Mouse (Mus musculus) brown adipose tissue, adult 24 weeks (tissue): ENCODE data around the gene Tbc1d21. TPM values are rescaled to one million over a fixed set of nuclear protein-coding genes. Genes with fewer than 3 reads are reported as not detected.

Source experiments
- H3K27ac ChIP-seq: fragments of 200-500 bp; replicated peaks from 2 replicates; pipeline ENCODE4 v1.5.1; 2012; ENCODE audit warnings: low read depth, mild to moderate bottlenecking, low read length
- H3K4me1 ChIP-seq: fragments of 200-500 bp; 2 replicates; pipeline ENCODE4 v1.6.1; 2012; ENCODE audit warnings: low read length, mixed read lengths; ENCODE audit not compliant: control insufficient read depth, insufficient read depth, insufficient read length
- H3K4me3 ChIP-seq: fragments of 200-500 bp; 2 replicates; pipeline ENCODE4 v1.5.1; 2012; ENCODE audit warnings: low read depth, mild to moderate bottlenecking, low read length, moderate library complexity; ENCODE audit not compliant: insufficient read depth
- polyA plus RNA-seq: library from polyadenylated mRNA; stranded (reverse); fragments of >200 nt; gene quantifications from 2 replicates; pipeline ENCODE4 v1.2.4, GENCODE M21; 2012; ENCODE audit not compliant: missing spikeins, insufficient read depth, insufficient read length

Gene Tbc1d21
- polyA plus RNA-seq, 1 experiment, result not detected

DNA sequence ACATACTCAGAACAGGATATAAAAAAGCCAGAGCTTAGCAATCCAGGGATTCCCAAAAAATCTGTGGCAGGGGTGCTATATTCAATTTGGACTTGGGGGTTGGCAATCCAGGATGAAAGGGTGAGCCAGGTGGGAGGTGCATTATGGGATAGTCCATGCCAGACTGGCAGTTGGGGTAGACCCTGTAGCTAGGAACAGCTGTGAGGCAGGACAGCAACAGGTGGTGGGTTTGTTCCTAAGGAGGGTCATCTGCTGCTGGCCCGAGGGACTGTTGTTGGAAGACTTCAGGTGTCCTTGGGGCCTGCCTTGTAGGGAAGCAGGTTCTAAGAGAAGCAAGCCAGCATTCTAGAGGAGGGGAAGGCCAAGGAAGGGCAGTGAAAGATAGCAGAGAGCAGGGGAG is 8.9 kb downstream of the Tbc1d21 start:
- H3K4me1 ChIP-seq, result no peaks in the 10 kb centered on the region
- H3K27ac ChIP-seq, result no peak overlapping the region
- no peak overlapping the region for H3K4me3 ChIP-seq

DNA sequence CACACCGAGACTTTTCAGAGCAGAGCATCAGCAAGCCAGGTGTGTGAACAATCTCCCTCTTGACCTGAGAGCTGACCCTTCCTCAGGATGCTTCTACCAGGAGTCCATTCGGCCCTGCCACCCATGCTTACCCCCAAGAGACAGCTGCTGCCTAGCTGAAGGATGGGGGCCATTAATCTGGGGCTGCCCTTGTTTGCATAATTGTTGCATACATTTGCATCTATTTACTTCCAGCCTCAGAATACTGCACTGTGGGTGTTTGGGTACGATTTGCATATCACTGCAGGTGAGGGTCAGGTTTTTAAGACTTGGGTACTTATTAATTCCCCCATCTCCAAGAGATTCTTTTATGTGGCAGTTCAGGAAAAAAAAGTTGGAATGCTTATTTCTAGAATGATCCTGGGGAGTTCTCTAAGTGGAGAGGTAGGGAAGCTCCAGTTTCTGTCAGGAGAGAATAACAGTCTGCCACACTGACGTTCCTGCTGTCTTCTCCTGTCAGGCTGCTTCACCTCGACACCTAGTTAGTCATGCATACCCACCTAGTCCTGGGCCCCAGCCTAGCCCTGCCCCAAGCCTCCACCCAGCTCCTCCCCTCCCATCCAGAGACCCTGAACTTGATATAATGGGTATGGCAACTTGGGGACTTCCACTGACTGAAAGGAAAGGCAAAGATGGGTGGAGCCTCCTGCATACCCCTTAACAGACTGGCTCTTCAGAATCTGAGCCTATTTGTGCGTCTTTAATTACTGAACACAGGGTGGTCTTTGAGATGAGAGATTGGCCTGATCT is 14.8 kb downstream of the Tbc1d21 start:
- Histone ChIP-seq H3K4me1 (no peaks in the 10 kb centered on the region), H3K27ac (no peak overlapping the region), H3K4me3 (no peak overlapping the region)

- Histone ChIP-seq H3K27ac (no peak overlapping the region), H3K4me1 (no peaks in the 10 kb centered on the region), H3K4me3 (no peak overlapping the region)
These were observed 15.6 kb downstream of the Tbc1d21 start for GRCm38 (mm10) chr9:58354701-58355100.

- H3K4me1 ChIP-seq, result no peaks in the 10 kb centered on the region
- no peak overlapping the region for H3K4me3 ChIP-seq
- H3K27ac ChIP-seq, result no peak overlapping the region
These were observed 17.0 kb downstream of the Tbc1d21 start for GRCm38 (mm10) chr9:58353224-58353623.

- no peak overlapping the region for H3K4me3 ChIP-seq
- no peak overlapping the region for H3K27ac ChIP-seq
- H3K4me1 ChIP-seq, result no peaks in the 10 kb centered on the region
These were observed 22.5 kb downstream of the Tbc1d21 start for GRCm38 (mm10) chr9:58347795-58348194.

DNA sequence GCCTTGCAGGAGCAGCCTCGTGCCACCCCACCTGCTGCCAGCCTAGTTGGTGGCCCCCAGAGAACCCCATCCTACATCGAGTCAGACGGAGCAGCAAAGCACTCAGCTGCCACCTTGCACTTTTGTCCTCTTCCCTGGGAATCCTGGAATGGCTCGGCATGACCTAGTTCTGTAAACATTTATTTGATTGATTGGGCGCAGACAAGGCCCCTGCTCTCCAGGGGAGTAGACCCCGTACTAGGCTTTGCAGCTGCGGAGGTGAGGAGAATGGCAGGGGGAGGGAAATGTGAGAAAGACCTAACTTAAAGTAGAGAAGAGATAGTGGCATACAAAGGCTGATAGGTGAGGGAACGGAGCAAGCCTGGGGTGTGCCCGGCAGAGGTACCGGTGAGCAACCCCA is 23.8 kb downstream of the Tbc1d21 start:
- H3K4me3 ChIP-seq, result no peak overlapping the region
- H3K27ac ChIP-seq, result no peak overlapping the region
- no peaks in the 10 kb centered on the region for H3K4me1 ChIP-seq

DNA sequence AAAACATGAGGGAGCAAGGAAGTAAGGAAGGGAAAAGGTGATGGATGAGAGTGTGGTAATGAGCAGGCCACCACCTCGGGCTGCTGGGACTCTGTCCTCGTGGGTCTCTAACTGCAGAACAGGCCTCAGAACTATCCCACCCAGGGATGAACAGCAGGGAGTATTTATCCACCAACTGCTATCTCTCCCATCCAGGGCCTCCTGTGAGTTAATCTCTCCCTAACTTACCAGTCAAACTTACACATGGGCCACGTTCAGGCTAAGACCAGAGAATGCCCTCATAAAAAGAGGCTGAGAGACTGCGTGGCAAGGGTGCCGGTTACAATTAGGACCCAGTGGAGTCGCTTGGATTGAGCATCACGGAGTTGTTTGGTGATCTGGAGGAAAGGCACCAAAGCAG is 24.3 kb downstream of the Tbc1d21 start:
- Histone ChIP-seq H3K4me1 (no peaks in the 10 kb centered on the region), H3K4me3 (no peak overlapping the region), H3K27ac (no peak overlapping the region)

- H3K4me3 ChIP-seq, result no peak overlapping the region
- no peaks in the 10 kb centered on the region for H3K4me1 ChIP-seq
- no peak overlapping the region for H3K27ac ChIP-seq
These were observed 28.5 kb downstream of the Tbc1d21 start for GRCm38 (mm10) chr9:58341795-58342194.

DNA sequence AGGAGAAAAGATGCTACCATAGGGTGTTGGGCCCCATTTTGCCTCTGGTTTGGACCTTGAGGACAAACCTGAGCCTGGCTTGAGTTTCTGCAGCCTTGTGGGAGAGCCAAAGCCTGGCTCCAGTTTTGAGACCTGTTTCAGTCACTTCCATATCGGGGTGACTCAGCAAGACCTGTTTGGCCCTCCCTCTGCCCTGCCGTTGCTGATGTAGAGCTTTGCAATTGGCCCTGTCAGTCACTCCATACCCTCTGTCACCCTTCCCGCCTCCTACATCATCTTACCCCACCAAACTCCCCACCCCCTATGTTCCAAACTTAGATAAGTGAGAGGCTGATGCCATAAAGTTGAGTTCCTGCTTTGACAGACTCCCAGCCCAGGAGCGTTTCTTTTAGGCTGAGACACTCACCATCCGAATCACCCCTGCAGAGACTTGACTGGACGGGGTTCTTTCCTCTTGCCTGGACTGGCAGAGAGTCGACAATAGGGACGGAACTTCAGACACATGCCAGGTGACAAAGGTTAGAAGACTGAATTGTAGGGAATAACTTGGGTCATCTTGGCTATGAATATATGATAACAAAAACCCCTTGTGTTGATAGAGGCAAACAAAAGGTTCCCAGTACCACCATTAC is 33.5 kb downstream of the Tbc1d21 start:
- no peak overlapping the region for H3K4me3 ChIP-seq
- no peaks in the 10 kb centered on the region for H3K4me1 ChIP-seq
- no peak overlapping the region for H3K27ac ChIP-seq

DNA sequence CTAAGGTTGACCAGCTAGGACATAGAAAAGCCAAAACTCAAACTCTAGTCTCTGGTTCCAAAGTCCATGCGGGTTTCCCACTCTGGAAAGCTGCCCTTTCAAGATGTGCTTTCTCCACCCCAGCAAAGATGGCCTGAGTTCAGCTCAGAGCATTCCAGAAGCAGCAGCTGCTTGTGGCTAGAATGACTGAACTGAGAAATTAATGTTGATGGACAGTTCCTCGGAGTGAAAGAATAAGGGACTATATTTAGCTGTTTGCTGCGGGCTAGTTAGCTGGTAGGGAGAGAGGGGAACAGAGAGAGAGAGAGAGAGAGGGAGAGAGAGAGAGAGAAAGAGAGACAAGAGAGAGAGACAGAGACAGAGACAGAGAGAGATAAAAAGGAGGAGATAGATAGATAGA is 39.0 kb downstream of the Tbc1d21 start:
- Histone ChIP-seq H3K4me1 (no peaks in the 10 kb centered on the region), H3K27ac (no peak overlapping the region), H3K4me3 (no peak overlapping the region)

DNA sequence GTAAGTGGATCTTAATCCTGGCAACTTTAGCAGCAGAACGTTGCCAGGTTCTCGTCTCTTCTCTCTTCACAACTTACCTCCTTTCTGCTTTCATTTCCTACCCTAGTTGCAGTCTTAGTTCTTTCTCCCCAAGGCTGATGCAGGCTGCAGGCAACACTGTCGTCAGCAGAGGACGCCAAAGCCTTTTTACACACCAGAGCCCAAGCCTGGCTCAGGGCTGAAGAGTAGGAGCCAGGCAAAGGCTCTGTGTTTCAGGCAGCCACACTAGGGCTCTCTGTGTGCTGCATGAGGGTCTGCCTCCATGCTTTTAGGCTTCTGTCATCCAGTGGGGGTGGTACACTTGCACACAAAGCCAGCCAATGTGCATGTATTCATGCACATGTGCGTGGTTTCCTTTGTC is 40.0 kb downstream of the Tbc1d21 start:
- Histone ChIP-seq H3K27ac (no peak overlapping the region), H3K4me3 (no peak overlapping the region), H3K4me1 (no peaks in the 10 kb centered on the region)

DNA sequence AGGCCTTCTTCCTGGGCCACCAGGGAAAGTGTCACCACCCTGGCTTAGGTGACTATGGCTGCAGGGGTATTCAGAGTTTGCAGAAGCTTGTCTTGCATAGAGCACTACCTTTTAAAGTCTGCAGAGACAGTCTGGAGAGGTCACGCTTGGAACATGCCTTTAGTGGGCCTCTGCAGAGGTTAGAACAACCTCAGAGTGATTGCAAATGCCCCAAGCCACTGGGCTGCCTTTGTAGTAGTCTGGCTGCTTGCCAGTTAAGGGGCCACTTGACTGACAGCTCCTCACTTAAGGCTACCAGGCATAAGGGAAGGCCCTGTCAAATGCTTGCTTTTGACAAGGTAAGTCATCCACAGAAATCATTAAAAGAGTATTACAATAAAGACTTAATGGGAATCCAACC is 42.9 kb downstream of the Tbc1d21 start:
- Histone ChIP-seq H3K4me1 (no peaks in the 10 kb centered on the region), H3K4me3 (no peak overlapping the region), H3K27ac (no peak overlapping the region)

DNA sequence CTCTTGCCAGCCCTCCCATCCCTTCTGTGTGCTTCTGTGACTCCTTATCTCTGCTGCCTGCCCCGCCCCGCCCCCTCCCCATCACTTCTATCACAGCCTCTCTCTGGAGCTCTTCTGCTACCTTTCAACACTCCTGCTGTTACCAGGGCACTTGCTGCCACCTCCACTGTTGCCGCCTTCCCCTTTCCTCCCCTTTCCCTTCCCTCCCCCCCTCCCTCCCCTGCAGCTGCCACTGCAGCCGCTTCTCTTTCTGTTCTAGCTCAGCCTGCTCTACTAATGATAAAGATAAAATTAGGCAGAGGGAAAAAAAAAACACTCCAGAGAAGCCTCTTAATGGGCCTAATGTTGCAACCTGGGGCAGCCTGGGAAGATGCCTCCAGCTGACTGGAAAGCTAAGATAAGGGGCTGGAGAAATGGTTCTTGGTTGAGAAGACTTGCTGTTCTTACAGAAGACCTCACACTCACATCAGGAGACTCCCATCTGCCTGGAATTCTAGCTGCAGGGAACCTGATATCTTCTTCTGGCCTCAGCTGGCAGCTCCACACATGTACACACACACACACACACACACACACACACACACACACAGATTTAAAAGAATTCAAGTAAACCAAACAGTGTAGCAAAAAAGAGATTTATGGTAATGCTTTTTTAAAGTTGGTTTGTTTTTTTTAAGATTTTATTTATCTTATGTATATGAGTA is 43.6 kb downstream of the Tbc1d21 start:
- Histone ChIP-seq H3K4me3 (no peak overlapping the region), H3K4me1 (no peaks in the 10 kb centered on the region), H3K27ac (no peak overlapping the region)

GRCm38 (mm10) chr9:58321681-58322080 is 48.6 kb downstream of the Tbc1d21 start:
- Histone ChIP-seq H3K27ac (no peak overlapping the region), H3K4me1 (peaks cover 4% of the 10 kb centered on the region; the same call in 1 of the 2 replicates)

GRCm38 (mm10) chr9:58318317-58318716 is 51.9 kb downstream of the Tbc1d21 start:
- Histone ChIP-seq H3K4me1 (peaks cover 15% of the 10 kb centered on the region), H3K4me3 (no peak overlapping the region)

More at GRCm38 (mm10) chr9:58321681-58322080, 48.6 kb downstream of the Tbc1d21 start:
- H3K4me3 ChIP-seq, result no peak overlapping the region

More at GRCm38 (mm10) chr9:58318317-58318716, 51.9 kb downstream of the Tbc1d21 start:
- no peak overlapping the region for H3K27ac ChIP-seq
